Mouse (Mus musculus): ENCODE measurements around the gene Rcor3.

Gene Rcor3

DNA sequence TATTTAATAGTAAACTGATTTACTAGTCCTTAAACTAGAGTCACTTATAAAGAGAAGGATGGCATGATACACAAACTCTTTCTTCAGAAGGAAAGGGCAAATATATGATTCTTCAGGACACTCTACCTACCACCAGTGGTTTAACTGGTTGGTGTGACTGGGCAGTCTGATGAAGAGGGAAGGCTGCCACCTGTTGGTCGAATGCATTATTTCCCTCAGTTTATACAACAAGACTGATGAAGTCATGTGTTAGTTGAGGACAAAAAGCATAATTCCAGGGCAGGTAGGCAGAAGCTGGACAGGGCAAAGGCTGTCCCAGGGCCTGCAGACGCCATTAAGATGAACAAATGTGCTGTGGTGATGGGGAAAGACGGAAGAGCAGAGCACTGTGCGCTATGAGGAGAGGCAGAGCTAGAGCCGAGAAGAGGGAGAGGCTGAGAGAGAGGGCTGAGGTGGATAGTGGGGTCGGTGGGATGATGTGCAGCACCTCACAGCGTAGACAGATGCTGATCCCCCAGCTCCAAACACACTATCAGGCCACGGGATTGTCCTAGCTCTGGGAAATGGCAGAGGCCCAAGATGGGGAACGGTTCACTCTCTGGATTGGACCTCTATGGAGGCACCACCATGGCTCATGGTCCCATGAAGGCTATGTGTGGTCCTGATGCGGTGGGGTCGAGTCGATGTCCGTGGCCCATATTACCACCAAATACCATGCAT, 43.3 kb downstream of the Rcor3 start:
- in situ Hi-C loops (cut with MboI, MseI), result loop anchor here (5.0 kb wide), 2 partner anchors 43 to 127 kb away; partner anchors contain the start of gene Rcor3

DNA sequence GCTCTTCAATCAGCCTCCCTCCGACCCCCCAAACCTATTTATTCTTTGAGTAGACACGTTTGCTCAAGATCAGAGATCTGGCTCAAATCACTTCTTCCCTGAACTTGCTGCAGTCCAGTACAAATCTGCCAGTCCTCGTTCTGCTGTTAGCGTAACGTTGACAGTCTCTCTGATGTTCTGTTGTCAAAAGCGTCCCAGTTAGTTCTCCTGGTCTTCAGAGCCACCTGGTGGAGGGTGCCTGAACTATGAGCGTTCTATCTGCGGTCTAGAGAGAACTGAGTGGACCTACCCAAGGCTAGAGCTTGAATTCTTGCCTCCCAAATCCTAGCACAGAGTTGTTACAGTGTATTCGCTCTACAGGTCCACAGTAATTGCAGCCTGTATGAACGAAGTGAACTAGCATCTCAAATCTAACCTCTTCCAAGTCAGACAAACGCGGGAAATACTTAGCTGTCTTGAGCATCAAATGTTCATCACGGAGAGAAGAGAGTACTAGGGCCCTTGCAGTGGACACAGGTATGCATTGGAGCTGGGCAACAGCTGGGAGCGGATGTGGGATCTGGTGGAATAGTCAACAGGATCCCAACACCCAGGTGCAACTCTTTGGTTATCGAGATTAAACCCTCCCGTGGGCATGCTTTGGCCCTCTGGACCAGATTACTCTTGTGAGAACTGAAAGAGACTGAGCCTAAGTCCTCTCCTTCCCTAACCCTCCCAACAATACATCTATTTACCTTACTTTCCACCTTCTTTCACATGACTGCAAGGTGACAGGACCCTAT, 44.8 kb downstream of the Rcor3 start:
- in situ Hi-C loops (cut with MboI, MseI), result loop anchor here (5.0 kb wide), 1 partner anchor 126 kb away; no protein-coding TSS in a partner anchor

DNA sequence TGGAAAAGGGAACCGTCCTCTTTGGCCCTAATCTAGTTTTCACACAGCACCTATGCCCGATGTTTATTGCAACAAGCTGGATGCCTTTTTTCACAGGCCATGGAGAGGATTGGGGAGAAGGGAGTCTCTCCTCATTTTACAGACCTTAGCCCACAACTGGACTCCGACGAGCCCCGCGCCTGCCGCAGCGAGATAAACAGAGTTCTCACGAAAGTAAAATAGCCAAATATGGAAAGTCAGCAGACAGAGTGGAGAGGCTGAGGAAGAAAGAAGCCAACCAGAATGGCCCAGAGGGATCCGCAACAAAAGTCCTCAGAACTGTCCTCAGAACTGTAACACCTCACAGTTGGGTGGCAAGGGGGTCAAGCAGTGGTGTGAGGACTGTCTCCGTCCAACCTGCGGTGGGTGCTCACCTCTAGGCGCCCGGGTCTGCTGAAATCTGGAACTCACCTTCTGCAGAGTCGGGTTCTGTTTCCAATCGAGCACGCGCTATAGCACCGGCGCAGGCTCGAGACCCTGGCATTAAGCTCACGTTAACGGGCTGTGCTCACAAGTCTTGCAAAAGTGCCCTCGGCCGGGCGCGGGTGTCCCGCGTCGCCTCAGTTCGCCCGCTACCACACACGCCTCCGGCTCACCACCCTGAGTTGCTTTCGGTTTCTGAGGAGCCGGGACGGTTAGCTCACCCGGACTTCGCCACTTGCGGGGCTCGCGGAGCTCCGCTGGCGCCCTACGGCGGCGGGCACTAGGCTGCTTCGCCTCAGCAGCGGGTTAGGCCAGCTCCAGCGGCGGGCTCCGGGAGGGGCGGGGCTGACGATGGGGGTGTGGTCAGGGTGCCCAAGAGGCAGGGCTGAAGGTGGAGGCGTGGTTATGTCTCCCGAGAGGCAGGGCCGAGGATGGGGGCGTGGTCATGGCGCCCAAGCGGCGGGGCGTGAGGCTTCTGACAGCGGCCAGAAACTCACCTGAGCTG, 45.8 kb downstream of the Rcor3 start, which contains the start of gene Traf5:
Gene Traf5, minus strand, starts transcription at position 754 of the 967 bp plus-strand sequence.
- in situ Hi-C loops (cut with MboI, MseI), result loop anchor here (5.0 kb wide), 1 partner anchor 125 kb away; no protein-coding TSS in a partner anchor

- in situ Hi-C loops (cut with MboI, MseI), result loop anchor here (5.0 kb wide), 1 partner anchor 124 kb away; no protein-coding TSS in a partner anchor
These were observed 46.9 kb downstream of the Rcor3 start for GRCm38 (mm10) chr1:192090689-192091567.

- in situ Hi-C loops (cut with MboI, MseI), result loop anchor here (5.0 kb wide), 1 partner anchor 123 kb away; no protein-coding TSS in a partner anchor
These were observed 47.6 kb downstream of the Rcor3 start for GRCm38 (mm10) chr1:192090281-192090680.

GRCm38 (mm10) chr1:192089208-192090166, 48.4 kb downstream of the Rcor3 start:
- in situ Hi-C loops (cut with MboI, MseI), result loop anchor here (5.0 kb wide), 1 partner anchor 122 kb away; no protein-coding TSS in a partner anchor

DNA sequence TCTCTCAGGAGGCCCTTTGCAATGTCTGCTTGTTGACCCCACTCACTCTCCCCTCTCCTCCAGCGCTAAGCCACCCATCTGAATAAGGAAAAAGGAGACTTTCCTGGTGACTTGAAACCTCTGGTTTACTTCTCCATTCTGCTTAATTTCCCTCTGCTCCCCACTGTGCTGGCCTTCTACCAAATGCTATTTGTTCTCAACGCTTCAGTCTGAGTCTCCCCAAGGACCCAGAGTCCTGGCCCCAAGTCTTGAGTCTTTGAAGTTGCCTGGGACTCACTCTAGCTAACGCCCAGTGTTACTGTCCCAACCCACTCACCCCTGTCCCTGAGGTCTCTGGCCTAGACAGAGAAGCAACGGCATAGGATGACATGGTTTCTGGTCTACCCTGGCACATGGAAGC, 49.9 kb downstream of the Rcor3 start:
- in situ Hi-C loops (cut with MboI, MseI), result no loop called here

- in situ Hi-C loops (cut with MboI, MseI), result no loop called here
These were observed 50.8 kb downstream of the Rcor3 start for GRCm38 (mm10) chr1:192087098-192087497.

- in situ Hi-C loops (cut with MboI, MseI), result no loop called here
These were observed 51.4 kb downstream of the Rcor3 start for GRCm38 (mm10) chr1:192086279-192087037.

DNA sequence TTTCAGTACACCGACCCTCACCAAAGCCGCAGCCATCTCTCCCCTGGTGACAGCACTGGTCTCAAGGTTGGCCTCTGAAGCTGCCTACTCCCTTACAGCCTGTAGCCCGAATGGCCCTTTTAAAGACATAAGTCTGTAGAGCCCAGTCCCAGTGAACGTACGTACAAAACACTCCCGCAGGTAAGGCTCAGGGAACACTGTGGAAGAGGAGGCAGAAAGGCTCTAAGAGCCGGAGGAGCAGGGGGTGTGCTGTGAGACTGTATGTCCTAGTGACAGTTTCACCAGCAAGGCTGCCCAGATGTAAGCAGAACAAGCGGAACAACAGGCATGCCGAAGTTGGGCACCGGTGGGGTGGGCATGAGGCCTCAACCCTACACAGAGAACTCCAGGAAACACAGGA, 52.6 kb downstream of the Rcor3 start:
- in situ Hi-C loops (cut with MboI, MseI), result no loop called here

DNA sequence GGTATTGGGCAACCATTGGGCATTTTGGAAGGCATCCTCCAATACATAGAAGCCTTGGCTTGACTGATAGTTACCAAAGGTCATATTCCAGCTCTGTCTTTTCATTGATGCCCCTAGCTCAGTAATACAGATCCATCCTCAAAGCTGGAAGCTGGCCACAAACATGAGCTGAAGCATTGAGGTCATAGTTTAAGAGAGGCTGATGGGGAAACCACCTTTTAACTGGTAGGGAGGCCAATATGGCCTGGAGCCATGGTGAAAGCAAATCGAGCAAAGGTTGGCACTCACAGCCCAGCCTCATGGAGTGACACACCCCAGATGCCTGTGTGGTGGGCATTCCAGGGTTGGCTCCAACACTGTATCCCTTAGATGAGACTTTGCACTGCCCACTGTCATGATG, 55.2 kb downstream of the Rcor3 start:
- in situ Hi-C loops (cut with MboI, MseI), result no loop called here

GRCm38 (mm10) chr1:192081129-192081528, 56.7 kb downstream of the Rcor3 start:
- in situ Hi-C loops (cut with MboI, MseI), result no loop called here

GRCm38 (mm10) chr1:192079121-192079520, 58.7 kb downstream of the Rcor3 start:
- in situ Hi-C loops (cut with MboI, MseI), result no loop called here

- in situ Hi-C loops (cut with MboI, MseI), result no loop called here
These were observed 59.5 kb downstream of the Rcor3 start for GRCm38 (mm10) chr1:192078406-192078805.

GRCm38 (mm10) chr1:192076796-192077535, 60.9 kb downstream of the Rcor3 start:
- in situ Hi-C loops (cut with MboI, MseI), result no loop called here

DNA sequence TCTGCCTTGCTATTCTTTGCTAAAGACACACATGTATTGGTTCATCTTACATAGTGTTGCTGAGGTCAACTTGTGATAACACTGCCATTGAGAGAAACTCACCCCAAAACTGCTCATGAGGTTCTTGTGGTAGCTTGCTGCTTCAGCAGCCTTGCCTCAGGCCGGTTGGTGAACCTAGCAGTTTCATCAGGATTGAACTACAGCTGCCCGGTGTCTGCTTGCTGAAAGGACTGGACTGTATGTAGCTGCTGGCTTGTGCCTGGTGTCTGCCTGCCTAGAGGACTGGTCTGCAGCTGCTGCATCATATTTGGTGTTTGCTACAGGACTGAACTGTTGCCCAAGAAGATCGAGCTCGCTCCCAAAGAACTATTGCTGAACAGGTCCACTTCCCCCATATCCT, 61.8 kb downstream of the Rcor3 start:
- in situ Hi-C loops (cut with MboI, MseI), result no loop called here

- in situ Hi-C loops (cut with MboI, MseI), result no loop called here
These were observed 63.0 kb downstream of the Rcor3 start for GRCm38 (mm10) chr1:192074824-192075223.

DNA sequence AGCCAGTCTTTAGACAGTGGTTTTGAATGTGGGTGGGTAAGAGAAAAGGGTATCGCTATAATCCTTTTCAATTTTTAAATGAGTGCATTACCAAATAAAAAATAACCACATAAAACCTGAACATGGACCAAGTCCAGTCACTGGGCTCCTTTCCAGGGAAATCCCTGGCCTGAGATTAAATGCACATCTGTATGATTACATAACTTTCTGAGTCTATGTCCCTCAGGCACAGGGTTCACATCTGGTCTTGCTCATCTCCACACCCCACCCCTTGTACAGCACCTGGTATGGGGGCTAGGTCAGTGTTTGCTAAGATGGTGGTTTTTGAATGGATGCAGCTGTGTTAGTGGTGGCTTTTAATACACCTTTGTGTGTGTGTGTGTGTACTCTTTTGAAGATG, 65.4 kb downstream of the Rcor3 start:
- in situ Hi-C loops (cut with MboI, MseI), result no loop called here

Measured in T-helper 1 cell (primary cell).